Mouse (Mus musculus) hindbrain, embryonic 12.5 days (tissue): Measurements from ENCODE around the gene Tnfrsf1a. TPM values are rescaled to one million over a fixed set of nuclear protein-coding genes. Genes with fewer than 3 reads are reported as not detected.
A peak's percentile ranks its signal among the peaks of the same experiment; 100 is the strongest.
"Not testable (repeated sequence)": the region's sequence is repeated elsewhere in the genome, so short reads cannot be mapped to it uniquely, and the experiment has no call there.

Experiments
- ATAC-seq: fragments of 200-750 bp; cut with Nextera tagmentation; 2 replicates; pipeline ENCODE4 v1.8.0; 2017; ENCODE audit warnings: moderate TSS enrichment; ENCODE audit not compliant: low FRiP score
- H3K27ac ChIP-seq: fragments of 300-500 bp; sonication (generic); 2 replicates; pipeline ENCODE4 v1.5.1; 2016; ENCODE audit warnings: mild to moderate bottlenecking
- H3K27me3 ChIP-seq: fragments of 300-500 bp; sonication (generic); 2 replicates; pipeline ENCODE4 v1.6.1; 2016; ENCODE audit warnings: mild to moderate bottlenecking
- H3K36me3 ChIP-seq: fragments of 300-500 bp; sonication (generic); 2 replicates; pipeline ENCODE4 v1.6.1; 2016; ENCODE audit warnings: mild to moderate bottlenecking
- H3K4me1 ChIP-seq: fragments of 300-500 bp; sonication (generic); 2 replicates; pipeline ENCODE4 v1.6.1; 2016
- H3K4me2 ChIP-seq: fragments of 300-500 bp; sonication (generic); replicated peaks from 2 replicates; pipeline ENCODE4 v1.6.1; 2016; ENCODE audit warnings: mild to moderate bottlenecking
- H3K4me3 ChIP-seq: fragments of 300-500 bp; sonication (generic); 2 replicates; pipeline ENCODE4 v1.5.1; 2016; ENCODE audit warnings: mild to moderate bottlenecking
- H3K9ac ChIP-seq: fragments of 300-500 bp; sonication (generic); 2 replicates; pipeline ENCODE4 v1.6.1; 2016; ENCODE audit warnings: mild to moderate bottlenecking, moderate library complexity
- H3K9me3 ChIP-seq: fragments of 300-500 bp; sonication (generic); replicated peaks from 2 replicates; pipeline ENCODE4 v1.6.1; 2016; ENCODE audit warnings: mild to moderate bottlenecking
- WGBS: fragments of 180-500 bp; shearing (Covaris S2); methylation state at CpG from one replicate; pipeline ENCODE4 v1.1.7; 2016; 5-methylcytosine and 5-hydroxymethylcytosine counted together
- polyA plus RNA-seq: library from polyadenylated mRNA; unstranded; fragments of >200 nt; fragmentation: Nextera tagmentation; extraction: Ambion mirVana; gene quantifications from 2 replicates; pipeline ENCODE4 v1.2.1, GENCODE M21; 2016

Gene Tnfrsf1a
- polyA plus RNA-seq = 29.9 and 32.6 TPM in 2 replicates

GRCm38 (mm10) chr6:125348721-125349574 lies at the start of gene Tnfrsf1a:
Gene Tnfrsf1a, plus strand, starts transcription at chr6:125349362.
- peak within 1 kb of the TSS; percentile 63 for H3K9ac ChIP-seq
- H3K27me3 ChIP-seq = peaks cover 16% of the 10 kb centered on the region
- peak within 1 kb of the TSS; percentile 78 for H3K4me2 ChIP-seq
- H3K27ac ChIP-seq = peak within 1 kb of the TSS; percentile 60
- peaks cover 37% of the 10 kb centered on the region for H3K4me1 ChIP-seq
- no peaks in the 10 kb centered on the region for H3K9me3 ChIP-seq
- ATAC-seq = no peak; the same call in 1 of the 2 replicates
- H3K36me3 ChIP-seq = no peaks in the 10 kb centered on the region
- WGBS = 5% methylated on average over 22 of the region's 22 CpGs
- peak within 1 kb of the TSS; percentile 47 for H3K4me3 ChIP-seq

DNA sequence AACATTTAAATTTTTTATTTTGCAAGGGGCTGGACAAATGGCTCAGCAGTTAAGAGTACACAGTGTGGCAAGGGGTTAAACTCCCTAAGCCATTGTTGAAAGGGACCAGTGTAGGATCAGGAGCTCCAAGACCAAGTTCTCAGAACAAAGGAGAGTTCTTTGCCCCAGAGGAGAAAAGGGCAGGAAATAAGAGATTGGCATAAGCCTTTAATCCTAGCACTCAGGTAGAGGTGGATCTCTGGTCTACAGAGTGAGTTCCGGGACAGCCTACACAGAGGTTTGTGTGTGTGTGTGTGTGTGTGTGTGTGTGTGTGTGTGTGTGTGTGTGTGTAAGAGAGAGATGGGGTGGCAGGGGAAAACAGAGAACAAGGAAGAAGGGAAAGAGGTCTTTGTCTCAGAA lies 48.2 kb upstream of the Tnfrsf1a start:
- Histone ChIP-seq H3K36me3 (0 out of 2 replicates have a peak, but pooled peaks cover under 1% of the 10 kb centered on the region), H3K4me3 (no peak overlapping the region), H3K27me3 (no peaks in the 10 kb centered on the region), H3K4me2 (no peak overlapping the region), H3K9ac (no peak overlapping the region), H3K27ac (no peak overlapping the region), H3K4me1 (no peaks in the 10 kb centered on the region), H3K9me3 (no peaks in the 10 kb centered on the region)
- ATAC-seq = no peak
- WGBS = 79% methylated on average over 1 of the region's 1 CpGs

GRCm38 (mm10) chr6:125302231-125302982 lies 46.8 kb upstream of the Tnfrsf1a start:
- Histone ChIP-seq H3K4me2 (no peak overlapping the region), H3K4me3 (no peak overlapping the region), H3K9ac (no peak overlapping the region), H3K36me3 (peaks cover 10% of the 10 kb centered on the region; the same call in 1 of the 2 replicates), H3K9me3 (no peaks in the 10 kb centered on the region), H3K4me1 (no peaks in the 10 kb centered on the region), H3K27ac (no peak overlapping the region), H3K27me3 (no peaks in the 10 kb centered on the region)
- no peak for ATAC-seq
- 91% methylated on average over 24 of the region's 24 CpGs for WGBS

DNA sequence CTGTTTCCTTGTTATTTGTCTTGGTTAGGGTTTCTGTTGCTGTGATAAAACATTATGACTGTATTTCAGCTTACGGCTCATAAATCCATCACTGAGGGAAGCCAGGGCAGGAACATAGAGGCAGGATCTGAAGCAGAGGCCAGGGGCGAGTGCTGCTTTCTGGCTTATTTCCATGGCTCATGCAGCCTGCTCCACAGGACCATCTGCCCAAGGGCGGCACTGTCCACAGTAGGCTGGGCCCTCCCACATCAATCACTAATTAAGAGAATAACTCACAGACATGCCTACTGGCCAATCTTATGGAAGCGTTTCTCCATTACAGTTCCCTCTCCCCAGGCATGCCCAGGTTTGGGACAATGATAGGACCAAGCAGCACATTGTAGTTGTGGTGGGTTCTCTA lies 45.9 kb upstream of the Tnfrsf1a start:
- H3K27me3 ChIP-seq = no peaks in the 10 kb centered on the region
- peaks cover 10% of the 10 kb centered on the region; the same call in 1 of the 2 replicates for H3K36me3 ChIP-seq
- H3K4me2 ChIP-seq = no peak overlapping the region
- no peaks in the 10 kb centered on the region for H3K9me3 ChIP-seq
- no peak for ATAC-seq
- H3K4me3 ChIP-seq = no peak overlapping the region
- no peaks in the 10 kb centered on the region for H3K4me1 ChIP-seq
- H3K9ac ChIP-seq = no peak overlapping the region
- no peak overlapping the region for H3K27ac ChIP-seq
- WGBS = 74% methylated on average over 4 of the region's 4 CpGs

- not testable (repeated sequence) for H3K27me3 ChIP-seq, H3K4me1 ChIP-seq, H3K9ac ChIP-seq, H3K27ac ChIP-seq, H3K4me2 ChIP-seq, H3K4me3 ChIP-seq, H3K36me3 ChIP-seq, ATAC-seq, H3K9me3 ChIP-seq
- WGBS = 90% methylated on average over 7 of the region's 7 CpGs
These were observed 44.8 kb upstream of the Tnfrsf1a start for GRCm38 (mm10) chr6:125304408-125304807.

DNA sequence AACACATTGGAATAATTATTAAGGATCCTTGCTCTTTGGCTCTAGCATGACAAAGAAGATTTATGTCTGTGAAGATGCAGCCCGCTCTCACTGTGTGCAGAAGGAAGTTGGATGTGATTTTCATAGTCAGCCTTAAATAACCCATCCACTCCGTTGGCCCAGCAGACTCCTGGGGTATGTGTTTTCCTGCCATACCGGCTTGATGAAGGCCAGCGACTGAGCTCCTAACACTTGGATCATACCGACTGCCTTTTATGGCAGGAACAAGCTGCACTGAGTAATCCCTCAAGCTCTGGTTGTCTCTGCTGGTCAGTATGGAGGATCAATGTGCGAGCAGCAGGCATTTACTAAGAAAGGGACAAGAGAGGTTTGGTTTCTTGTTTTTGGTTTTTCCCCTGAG lies 43.7 kb upstream of the Tnfrsf1a start:
- H3K4me1 ChIP-seq = peaks cover 7% of the 10 kb centered on the region
- peaks cover 10% of the 10 kb centered on the region; the same call in 1 of the 2 replicates for H3K36me3 ChIP-seq
- H3K9ac ChIP-seq = no peak overlapping the region
- no peak overlapping the region for H3K4me3 ChIP-seq
- no peak overlapping the region for H3K4me2 ChIP-seq
- no peaks in the 10 kb centered on the region for H3K9me3 ChIP-seq
- H3K27me3 ChIP-seq = no peaks in the 10 kb centered on the region
- H3K27ac ChIP-seq = no peak overlapping the region
- WGBS = 88% methylated on average over 6 of the region's 6 CpGs
- ATAC-seq = no peak

DNA sequence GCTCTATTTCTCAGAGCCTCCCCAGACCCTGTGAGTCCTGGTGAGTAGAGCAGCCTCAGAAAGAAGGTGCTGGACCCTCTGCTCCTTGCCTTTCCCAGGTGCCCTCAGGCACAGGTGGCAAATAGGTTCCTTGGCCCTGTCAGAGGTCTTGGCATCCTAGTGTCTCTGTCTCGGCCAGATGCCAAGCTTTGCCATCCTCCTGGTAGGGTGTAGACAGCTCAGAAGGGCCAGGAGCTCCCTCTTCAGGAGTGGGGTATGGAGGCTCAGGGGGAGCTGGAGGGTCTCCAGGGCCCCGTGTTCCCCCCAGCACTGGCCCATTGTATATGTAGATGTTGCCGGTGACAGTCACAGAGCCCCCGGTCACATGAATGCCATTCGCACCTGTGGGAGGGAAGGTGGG lies 42.1 kb upstream of the Tnfrsf1a start:
- Histone ChIP-seq H3K9ac (no peak overlapping the region), H3K4me2 (no peak overlapping the region), H3K9me3 (no peaks in the 10 kb centered on the region), H3K27me3 (no peaks in the 10 kb centered on the region), H3K27ac (no peak overlapping the region), H3K36me3 (peaks cover 10% of the 10 kb centered on the region; the same call in 1 of the 2 replicates), H3K4me1 (peaks cover 7% of the 10 kb centered on the region), H3K4me3 (no peak overlapping the region)
- no peak for ATAC-seq
- WGBS = 88% methylated on average over 5 of the region's 5 CpGs

GRCm38 (mm10) chr6:125308921-125309320 lies 40.2 kb upstream of the Tnfrsf1a start:
- Histone ChIP-seq H3K9me3 (no peaks in the 10 kb centered on the region), H3K27ac (no peak overlapping the region), H3K9ac (no peak overlapping the region), H3K4me3 (no peak overlapping the region), H3K4me2 (peak overlapping the region; percentile 25; the same call in 1 of the 2 replicates), H3K27me3 (peaks cover under 1% of the 10 kb centered on the region; the same call in 1 of the 2 replicates), H3K4me1 (peaks cover 17% of the 10 kb centered on the region), H3K36me3 (peaks cover 10% of the 10 kb centered on the region; the same call in 1 of the 2 replicates)
- 7% methylated on average over 13 of the region's 13 CpGs for WGBS
- 0 out of 2 replicates have a peak, but pooled peaks have one; percentile 30 for ATAC-seq

DNA sequence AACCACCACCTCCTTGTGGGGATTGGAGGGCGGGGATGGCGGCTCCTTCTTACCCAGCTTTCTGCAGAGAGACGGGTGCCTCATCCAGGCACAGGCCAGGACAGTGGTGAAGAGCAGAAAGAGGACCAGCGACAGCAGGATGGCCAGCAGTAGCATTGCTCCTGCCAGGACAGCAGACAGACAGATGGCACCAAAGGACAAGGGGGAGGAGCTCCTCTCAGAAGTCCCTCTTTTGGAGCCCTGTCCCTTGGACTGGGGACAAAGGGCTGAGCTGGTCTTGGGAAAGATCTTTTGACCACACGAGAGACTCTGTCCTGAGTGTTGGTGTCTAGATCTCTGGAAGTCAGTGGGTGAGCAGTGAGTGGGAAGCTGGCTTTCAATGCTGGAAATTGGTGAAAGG lies 39.8 kb upstream of the Tnfrsf1a start:
- Histone ChIP-seq H3K9me3 (no peaks in the 10 kb centered on the region), H3K4me1 (peaks cover 22% of the 10 kb centered on the region), H3K27me3 (peaks cover 5% of the 10 kb centered on the region), H3K27ac (no peak overlapping the region), H3K36me3 (peaks cover 10% of the 10 kb centered on the region; the same call in 1 of the 2 replicates), H3K4me3 (no peak overlapping the region), H3K4me2 (no peak overlapping the region), H3K9ac (no peak overlapping the region)
- WGBS = 35% methylated on average over 5 of the region's 5 CpGs
- no peak for ATAC-seq

DNA sequence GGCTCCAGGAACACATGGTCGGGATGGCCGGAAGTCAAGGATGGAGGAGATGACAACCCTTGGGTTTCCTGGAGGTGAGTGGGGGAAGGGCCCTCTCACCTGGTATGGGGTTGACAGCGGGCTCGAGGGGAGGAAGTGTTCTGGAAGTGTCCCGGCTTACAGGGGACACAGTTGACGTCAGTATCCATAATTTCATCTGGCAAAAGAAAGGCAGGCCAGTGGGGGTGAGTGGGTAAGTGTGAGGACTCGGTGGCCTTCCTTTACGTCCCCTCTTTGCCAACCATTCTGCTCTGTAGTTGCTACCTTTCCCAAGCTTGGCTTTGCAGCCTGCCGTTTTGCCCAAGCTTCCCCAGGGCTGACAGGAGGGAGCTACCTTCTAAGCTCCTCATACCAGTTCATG lies 37.0 kb upstream of the Tnfrsf1a start:
- Histone ChIP-seq H3K27me3 (peaks cover 10% of the 10 kb centered on the region), H3K4me1 (peaks cover 23% of the 10 kb centered on the region), H3K36me3 (no peaks in the 10 kb centered on the region), H3K9ac (no peak overlapping the region), H3K4me2 (no peak overlapping the region), H3K4me3 (peak overlapping the region; percentile 35; the same call in 1 of the 2 replicates), H3K27ac (no peak overlapping the region), H3K9me3 (no peaks in the 10 kb centered on the region)
- ATAC-seq = no peak
- WGBS = 80% methylated on average over 9 of the region's 9 CpGs

- H3K27ac ChIP-seq = no peak overlapping the region
These were observed 36.4 kb upstream of the Tnfrsf1a start for GRCm38 (mm10) chr6:125312581-125313355.

More at GRCm38 (mm10) chr6:125312581-125313355, 36.4 kb upstream of the Tnfrsf1a start:
- no peak for ATAC-seq
- Histone ChIP-seq H3K9ac (peak overlapping the region; percentile 61), H3K36me3 (no peaks in the 10 kb centered on the region), H3K27me3 (peaks cover 10% of the 10 kb centered on the region), H3K4me1 (peaks cover 25% of the 10 kb centered on the region), H3K9me3 (no peaks in the 10 kb centered on the region), H3K4me3 (peak overlapping the region; percentile 35), H3K4me2 (peak overlapping the region; percentile 56)
- WGBS = 64% methylated on average over 22 of the region's 22 CpGs
